Mouse (Mus musculus): ENCODE measurements around the gene Pafah1b3.
A peak's percentile ranks its signal among the peaks of the same experiment; 100 is the strongest.
"Not testable (repeated sequence)": the region's sequence is repeated elsewhere in the genome, so short reads cannot be mapped to it uniquely, and the experiment has no call there.

The Pafah1b3 gene

GRCm38 (mm10) chr7:25297454-25298325 lies at the start of gene Pafah1b3:
Pafah1b3 (minus strand) TSS chr7:25297986.
- peak; percentile 97 for DNase-seq (ENCODE audit: low read depth, low spot score)

GRCm38 (mm10) chr7:25341000-25341784 lies 43.4 kb upstream of the Pafah1b3 start:
- peak; percentile 47 for DNase-seq (ENCODE audit: low read depth, low spot score)

- DNase-seq (ENCODE audit: low read depth, low spot score): no peak
Observed at GRCm38 (mm10) chr7:25339329-25339728, 41.5 kb upstream of the Pafah1b3 start.

- no peak for DNase-seq (ENCODE audit: low read depth, low spot score)
Observed at GRCm38 (mm10) chr7:25334472-25334871, 36.7 kb upstream of the Pafah1b3 start.

GRCm38 (mm10) chr7:25333596-25334307 lies 36.0 kb upstream of the Pafah1b3 start:
- DNase-seq (ENCODE audit: low read depth, low spot score): peak; percentile 29

GRCm38 (mm10) chr7:25326233-25326632 lies 28.4 kb upstream of the Pafah1b3 start:
- DNase-seq (ENCODE audit: low read depth, low spot score): no peak

- DNase-seq (ENCODE audit: low read depth, low spot score): not testable (repeated sequence)
Observed at GRCm38 (mm10) chr7:25325431-25325830, 27.6 kb upstream of the Pafah1b3 start.

GRCm38 (mm10) chr7:25323219-25323618 lies 25.4 kb upstream of the Pafah1b3 start:
- DNase-seq (ENCODE audit: low read depth, low spot score): no peak

- DNase-seq (ENCODE audit: low read depth, low spot score): no peak
Observed at GRCm38 (mm10) chr7:25322058-25322484, 24.3 kb upstream of the Pafah1b3 start.

- no peak for DNase-seq (ENCODE audit: low read depth, low spot score)
Observed at GRCm38 (mm10) chr7:25317446-25317999, 19.7 kb upstream of the Pafah1b3 start.

- DNase-seq (ENCODE audit: low read depth, low spot score): peak; percentile 99
Observed at GRCm38 (mm10) chr7:25316532-25317445, 19.0 kb upstream of the Pafah1b3 start, which contains the start of gene Megf8. Megf8 (plus strand) TSS chr7:25317164.

GRCm38 (mm10) chr7:25315306-25316041 lies 17.7 kb upstream of the Pafah1b3 start:
- DNase-seq (ENCODE audit: low read depth, low spot score): no peak

- DNase-seq (ENCODE audit: low read depth, low spot score): no peak
Observed at GRCm38 (mm10) chr7:25314606-25315305, 17.0 kb upstream of the Pafah1b3 start.

- DNase-seq (ENCODE audit: low read depth, low spot score): no peak
Observed at GRCm38 (mm10) chr7:25313325-25313724, 15.5 kb upstream of the Pafah1b3 start.

- no peak for DNase-seq (ENCODE audit: low read depth, low spot score)
Observed at GRCm38 (mm10) chr7:25311193-25311592, 13.4 kb upstream of the Pafah1b3 start.

GRCm38 (mm10) chr7:25309425-25309824 lies 11.6 kb upstream of the Pafah1b3 start:
- no peak for DNase-seq (ENCODE audit: low read depth, low spot score)

GRCm38 (mm10) chr7:25308702-25309318 lies 11.0 kb upstream of the Pafah1b3 start:
- no peak for DNase-seq (ENCODE audit: low read depth, low spot score)

GRCm38 (mm10) chr7:25306614-25306996 lies 8.8 kb upstream of the Pafah1b3 start:
- no peak for DNase-seq (ENCODE audit: low read depth, low spot score)
